Mouse (Mus musculus): ENCODE data around the gene Ebf3.

GRCm38 (mm10) chr7:137302961-137303775, 11.1 kb downstream of the Ebf3 start:
- TF ChIP-seq CTCF (IDR thresholded peaks at IDR 0.05; ENCODE audit: low read depth) (no peak), EP300 (IDR thresholded peaks at IDR 0.05; ENCODE audit: low read depth) (no peak)
